Mouse (Mus musculus): ENCODE measurements around the gene Mrpl44. TPM values are rescaled to one million over a fixed set of nuclear protein-coding genes. Genes with fewer than 3 reads are reported as not detected.

The Mrpl44 gene
- polyA plus RNA-seq (2014; fragmentation: Nextera tagmentation; extraction: Ambion mirVana) = 49.6 and 51.0 TPM in 2 replicates

GRCm38 (mm10) chr1:79775927-79776458 lies at the start of gene Mrpl44, which contains the start of gene Wdfy1:
Mrpl44 (plus strand) TSS chr1:79776018.
Wdfy1 (minus strand) TSS chr1:79776143.
- Histone ChIP-seq H3K9ac (ENCODE audit: low read depth, low read length) (peak within 1 kb of the TSS; percentile 92), H3K27me3 (replicated peaks; ENCODE audit: control insufficient read depth, insufficient read depth, low read length) (no peaks in the 10 kb centered on the region), H3K4me2 (peak within 1 kb of the TSS; percentile 74), H3K36me3 (ENCODE audit: control insufficient read depth, insufficient read depth, low read length) (peaks cover 11% of the 10 kb centered on the region), H3K4me1 (replicated peaks; ENCODE audit: control insufficient read depth, insufficient read depth, low read length) (no peaks in the 10 kb centered on the region; the same call in 1 of the 2 replicates), H3K9me3 (ENCODE audit: control insufficient read depth, low read length) (no peaks in the 10 kb centered on the region), H3K27ac (ENCODE audit: low read depth, low read length) (peak within 1 kb of the TSS; percentile 70), H3K4me3 (ENCODE audit: low read depth, low read length) (peak within 1 kb of the TSS; percentile 79)
- DNase-seq (ENCODE audit: low spot score) = peak; percentile 97
- under 1% methylated on average over 38 of the region's 38 CpGs for WGBS
- ATAC-seq (replicated peaks; ENCODE audit: low FRiP score) = peak; percentile 100

DNA sequence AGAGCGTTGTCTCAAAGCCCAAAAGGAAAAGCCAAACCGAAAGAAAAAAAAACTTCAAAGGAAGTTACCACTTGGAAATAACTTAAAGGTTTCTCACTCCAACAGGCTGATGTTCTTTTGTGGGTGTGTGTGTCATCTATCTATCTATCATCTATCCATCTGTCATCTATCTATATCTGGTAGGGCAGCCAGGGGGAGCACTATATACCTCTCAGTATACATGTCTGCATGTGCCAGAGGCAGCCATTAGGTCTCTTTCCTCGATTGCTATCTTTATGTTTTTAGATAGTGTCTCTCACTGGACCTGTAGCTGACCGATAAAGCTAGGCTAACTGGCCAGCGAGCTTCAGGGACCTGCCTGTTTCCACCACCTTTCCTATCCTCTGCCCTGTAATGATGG lies 41.0 kb upstream of the Mrpl44 start:
- Histone ChIP-seq H3K4me2 (no peak overlapping the region), H3K9me3 (ENCODE audit: control insufficient read depth, low read length) (no peaks in the 10 kb centered on the region), H3K27me3 (replicated peaks; ENCODE audit: control insufficient read depth, insufficient read depth, low read length) (no peaks in the 10 kb centered on the region), H3K4me3 (ENCODE audit: low read depth, low read length) (no peak overlapping the region), H3K4me1 (replicated peaks; ENCODE audit: control insufficient read depth, insufficient read depth, low read length) (no peaks in the 10 kb centered on the region), H3K36me3 (ENCODE audit: control insufficient read depth, insufficient read depth, low read length) (no peaks in the 10 kb centered on the region), H3K27ac (ENCODE audit: low read depth, low read length) (no peak overlapping the region), H3K9ac (ENCODE audit: low read depth, low read length) (no peak overlapping the region)
- ATAC-seq (replicated peaks; ENCODE audit: low FRiP score) = no peak
- no peak for DNase-seq (ENCODE audit: low spot score)
- whole genome bisulfite sequencing = 79% methylated on average over 5 of the region's 5 CpGs

GRCm38 (mm10) chr1:79736408-79736807 lies 39.4 kb upstream of the Mrpl44 start:
- Histone ChIP-seq H3K36me3 (ENCODE audit: control insufficient read depth, insufficient read depth, low read length) (no peaks in the 10 kb centered on the region), H3K4me3 (ENCODE audit: low read depth, low read length) (no peak overlapping the region), H3K4me1 (replicated peaks; ENCODE audit: control insufficient read depth, insufficient read depth, low read length) (no peaks in the 10 kb centered on the region), H3K9ac (ENCODE audit: low read depth, low read length) (no peak overlapping the region), H3K4me2 (no peak overlapping the region), H3K9me3 (ENCODE audit: control insufficient read depth, low read length) (no peaks in the 10 kb centered on the region), H3K27me3 (replicated peaks; ENCODE audit: control insufficient read depth, insufficient read depth, low read length) (no peaks in the 10 kb centered on the region), H3K27ac (ENCODE audit: low read depth, low read length) (no peak overlapping the region)
- WGBS = 90% methylated on average over 3 of the region's 3 CpGs
- ATAC-seq (replicated peaks; ENCODE audit: low FRiP score) (no peak), DNase-seq (ENCODE audit: low spot score) (no peak)

- DNase-seq (ENCODE audit: low spot score) (no peak), ATAC-seq (replicated peaks; ENCODE audit: low FRiP score) (no peak)
- no peak overlapping the region for H3K4me2 ChIP-seq
- no peaks in the 10 kb centered on the region for H3K27me3 ChIP-seq (replicated peaks; ENCODE audit: control insufficient read depth, insufficient read depth, low read length)
- H3K9ac ChIP-seq (ENCODE audit: low read depth, low read length) = no peak overlapping the region
- no peak overlapping the region for H3K27ac ChIP-seq (ENCODE audit: low read depth, low read length)
- no peak overlapping the region for H3K4me3 ChIP-seq (ENCODE audit: low read depth, low read length)
- H3K9me3 ChIP-seq (ENCODE audit: control insufficient read depth, low read length) = no peaks in the 10 kb centered on the region
- H3K4me1 ChIP-seq (replicated peaks; ENCODE audit: control insufficient read depth, insufficient read depth, low read length) = no peaks in the 10 kb centered on the region
- WGBS = 92% methylated on average over 2 of the region's 2 CpGs
- H3K36me3 ChIP-seq (ENCODE audit: control insufficient read depth, insufficient read depth, low read length) = no peaks in the 10 kb centered on the region
Observed at GRCm38 (mm10) chr1:79739726-79740125, 36.1 kb upstream of the Mrpl44 start.

GRCm38 (mm10) chr1:79741002-79741401 lies 34.8 kb upstream of the Mrpl44 start:
- no peak for DNase-seq (ENCODE audit: low spot score)
- H3K9ac ChIP-seq (ENCODE audit: low read depth, low read length) = no peak overlapping the region
- no peaks in the 10 kb centered on the region for H3K36me3 ChIP-seq (ENCODE audit: control insufficient read depth, insufficient read depth, low read length)
- H3K27me3 ChIP-seq (replicated peaks; ENCODE audit: control insufficient read depth, insufficient read depth, low read length) = no peaks in the 10 kb centered on the region
- 67% methylated on average over 4 of the region's 4 CpGs for WGBS
- H3K4me2 ChIP-seq = no peak overlapping the region
- ATAC-seq (replicated peaks; ENCODE audit: low FRiP score) = peak; percentile 56; the same call in 1 of the 2 replicates
- no peaks in the 10 kb centered on the region for H3K4me1 ChIP-seq (replicated peaks; ENCODE audit: control insufficient read depth, insufficient read depth, low read length)
- H3K4me3 ChIP-seq (ENCODE audit: low read depth, low read length) = no peak overlapping the region
- no peaks in the 10 kb centered on the region for H3K9me3 ChIP-seq (ENCODE audit: control insufficient read depth, low read length)
- no peak overlapping the region for H3K27ac ChIP-seq (ENCODE audit: low read depth, low read length)

- no peak overlapping the region for H3K4me2 ChIP-seq
- no peak overlapping the region for H3K9ac ChIP-seq (ENCODE audit: low read depth, low read length)
- no peaks in the 10 kb centered on the region for H3K4me1 ChIP-seq (replicated peaks; ENCODE audit: control insufficient read depth, insufficient read depth, low read length)
- WGBS = 90% methylated on average over 7 of the region's 7 CpGs
- H3K27me3 ChIP-seq (replicated peaks; ENCODE audit: control insufficient read depth, insufficient read depth, low read length) = no peaks in the 10 kb centered on the region
- H3K27ac ChIP-seq (ENCODE audit: low read depth, low read length) = no peak overlapping the region
- H3K9me3 ChIP-seq (ENCODE audit: control insufficient read depth, low read length) = no peaks in the 10 kb centered on the region
- H3K36me3 ChIP-seq (ENCODE audit: control insufficient read depth, insufficient read depth, low read length) = no peaks in the 10 kb centered on the region
- ATAC-seq (replicated peaks; ENCODE audit: low FRiP score) (no peak), DNase-seq (ENCODE audit: low spot score) (no peak)
- H3K4me3 ChIP-seq (ENCODE audit: low read depth, low read length) = no peak overlapping the region
Observed at GRCm38 (mm10) chr1:79742949-79743348, 32.9 kb upstream of the Mrpl44 start.

DNA sequence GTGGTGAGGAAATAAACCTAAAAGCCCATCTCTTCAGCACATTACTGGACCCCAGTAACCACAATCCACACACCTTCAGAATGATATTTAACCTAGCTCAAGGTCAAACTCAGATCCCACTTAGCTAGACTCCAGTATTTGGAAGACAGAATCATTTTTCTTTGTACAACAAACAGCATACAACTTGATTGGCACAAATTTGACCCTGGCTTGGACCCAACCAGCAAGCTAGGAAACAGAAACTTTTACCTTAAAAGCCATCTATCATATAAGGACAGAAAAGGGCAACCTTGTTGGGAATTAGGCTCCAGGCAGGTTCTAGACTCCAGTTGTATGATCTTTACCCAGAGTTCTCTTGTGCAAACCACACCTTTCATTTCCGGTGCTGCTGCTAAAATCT lies 32.4 kb upstream of the Mrpl44 start:
- Histone ChIP-seq H3K27ac (ENCODE audit: low read depth, low read length) (no peak overlapping the region), H3K9me3 (ENCODE audit: control insufficient read depth, low read length) (no peaks in the 10 kb centered on the region), H3K4me2 (no peak overlapping the region), H3K4me3 (ENCODE audit: low read depth, low read length) (no peak overlapping the region), H3K4me1 (replicated peaks; ENCODE audit: control insufficient read depth, insufficient read depth, low read length) (no peaks in the 10 kb centered on the region), H3K9ac (ENCODE audit: low read depth, low read length) (no peak overlapping the region), H3K27me3 (replicated peaks; ENCODE audit: control insufficient read depth, insufficient read depth, low read length) (no peaks in the 10 kb centered on the region), H3K36me3 (ENCODE audit: control insufficient read depth, insufficient read depth, low read length) (no peaks in the 10 kb centered on the region)
- 95% methylated on average over 1 of the region's 1 CpGs for WGBS
- no peak for DNase-seq (ENCODE audit: low spot score)
- no peak for ATAC-seq (replicated peaks; ENCODE audit: low FRiP score)

- Histone ChIP-seq H3K4me3 (ENCODE audit: low read depth, low read length) (no peak overlapping the region), H3K4me1 (replicated peaks; ENCODE audit: control insufficient read depth, insufficient read depth, low read length) (peaks cover 1% of the 10 kb centered on the region; the same call in 1 of the 2 replicates), H3K4me2 (no peak overlapping the region), H3K9me3 (ENCODE audit: control insufficient read depth, low read length) (no peaks in the 10 kb centered on the region), H3K27ac (ENCODE audit: low read depth, low read length) (no peak overlapping the region), H3K27me3 (replicated peaks; ENCODE audit: control insufficient read depth, insufficient read depth, low read length) (no peaks in the 10 kb centered on the region), H3K36me3 (ENCODE audit: control insufficient read depth, insufficient read depth, low read length) (no peaks in the 10 kb centered on the region), H3K9ac (ENCODE audit: low read depth, low read length) (no peak overlapping the region)
- ATAC-seq (replicated peaks; ENCODE audit: low FRiP score) (no peak), DNase-seq (ENCODE audit: low spot score) (no peak)
- WGBS = 81% methylated on average over 4 of the region's 4 CpGs
Observed at GRCm38 (mm10) chr1:79746056-79746455, 29.8 kb upstream of the Mrpl44 start.

DNA sequence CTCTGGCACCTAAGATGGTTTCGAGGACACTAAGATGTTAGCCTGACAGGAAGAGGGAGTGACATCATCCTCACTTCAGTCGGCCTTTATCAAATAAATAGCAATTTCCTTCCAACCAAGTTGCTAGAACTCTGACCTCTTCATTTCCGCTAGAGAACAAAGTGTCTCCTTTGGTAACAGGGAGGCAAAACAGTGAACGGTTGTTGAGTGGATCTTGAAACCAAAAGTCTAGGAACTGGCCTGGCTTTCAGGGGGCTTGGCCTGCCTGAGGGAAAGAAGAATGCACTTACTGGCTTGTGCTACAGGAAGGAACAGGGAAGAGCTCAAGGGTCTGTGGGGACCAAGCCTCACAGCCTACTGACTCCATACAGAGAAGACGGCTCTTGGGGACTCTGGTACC lies 24.6 kb upstream of the Mrpl44 start:
- no peak for DNase-seq (ENCODE audit: low spot score)
- Histone ChIP-seq H3K9me3 (ENCODE audit: control insufficient read depth, low read length) (no peaks in the 10 kb centered on the region), H3K27me3 (replicated peaks; ENCODE audit: control insufficient read depth, insufficient read depth, low read length) (no peaks in the 10 kb centered on the region), H3K4me1 (replicated peaks; ENCODE audit: control insufficient read depth, insufficient read depth, low read length) (peaks cover 6% of the 10 kb centered on the region; the same call in 1 of the 2 replicates), H3K27ac (ENCODE audit: low read depth, low read length) (peak overlapping the region; percentile 38; the same call in 1 of the 2 replicates), H3K4me2 (no peak overlapping the region), H3K36me3 (ENCODE audit: control insufficient read depth, insufficient read depth, low read length) (no peaks in the 10 kb centered on the region), H3K9ac (ENCODE audit: low read depth, low read length) (no peak overlapping the region), H3K4me3 (ENCODE audit: low read depth, low read length) (no peak overlapping the region)
- WGBS = 55% methylated on average over 5 of the region's 5 CpGs
- peak; percentile 36; the same call in 1 of the 2 replicates for ATAC-seq (replicated peaks; ENCODE audit: low FRiP score)
